Mouse (Mus musculus) pancreas, adult 10 weeks (tissue): ENCODE results near the gene Shroom3. TPM values are rescaled to one million over a fixed set of nuclear protein-coding genes. Genes with fewer than 3 reads are reported as not detected.

Source experiments
- polyA plus RNA-seq: library from polyadenylated mRNA; stranded (reverse); fragments of 350-450 nt; fragmentation: Illumina TruSeq; extraction: RNeasy Lipid Tissue Mini Kit (QIAGEN cat#74804); gene quantifications from one replicate; pipeline ENCODE4 v1.2.3, GENCODE M21; 2015; ENCODE audit warnings: low read depth, low replicate concordance; ENCODE audit not compliant: insufficient read depth

The Shroom3 gene
- 4.3 TPM for polyA plus RNA-seq

GRCm38 (mm10) chr5:92683351-92683807, at the start of gene Shroom3:
Gene Shroom3 (plus strand): TSS chr5:92683435.

DNA sequence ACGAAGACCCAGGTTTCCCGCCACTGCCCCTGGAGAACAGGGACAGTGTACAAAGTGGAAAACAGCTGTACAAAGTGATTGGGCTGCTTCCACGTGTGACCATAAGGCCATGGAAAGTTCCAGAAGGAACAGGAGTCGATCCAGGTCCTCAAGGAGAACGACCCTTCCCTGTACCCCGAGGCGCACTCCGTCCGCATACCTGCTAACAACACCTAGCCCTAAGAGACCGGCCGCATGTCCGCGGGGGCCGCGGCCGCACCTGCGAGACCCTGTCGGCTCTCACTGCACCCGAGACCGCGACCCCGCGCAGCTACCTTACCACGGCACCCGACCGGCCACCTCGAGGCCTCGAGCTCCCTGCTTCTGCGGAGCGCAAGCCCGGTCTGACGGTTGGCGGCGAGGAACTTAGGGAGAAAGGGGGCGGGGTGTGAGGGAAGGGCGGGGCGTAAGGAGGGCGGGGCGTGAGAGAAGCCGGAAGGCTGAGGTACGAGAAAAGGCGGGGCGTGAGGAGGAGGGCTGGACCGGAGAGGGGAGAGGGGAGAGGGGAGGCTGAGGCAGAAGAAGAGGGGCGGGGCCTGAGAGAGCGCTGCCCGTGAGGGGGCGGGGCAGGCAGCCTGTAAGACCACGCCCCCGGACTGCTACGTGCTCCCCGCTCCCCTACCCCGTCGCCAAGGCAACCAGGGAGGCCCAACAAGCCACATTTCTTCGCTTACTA, 8.2 kb upstream of the Shroom3 start, which contains the start of gene Ccdc158:
Gene Ccdc158, minus strand, starts transcription at position 413 of the 715 bp plus-strand sequence.

Other genes starting within 250 kb of the Shroom3 start
- 3.9 TPM for gene Nup54, start 248.2 kb upstream of the Shroom3 start, polyA plus RNA-seq
- gene Scarb2, start 176.6 kb upstream of the Shroom3 start, polyA plus RNA-seq = 16.6 TPM
- not detected for gene Fam47e, start 128.4 kb upstream of the Shroom3 start, polyA plus RNA-seq
- 5.8 TPM for gene Stbd1, start 80.4 kb upstream of the Shroom3 start, polyA plus RNA-seq
- 0.31 TPM for gene Ccdc158, start 8.2 kb upstream of the Shroom3 start, polyA plus RNA-seq